10 mouse cellular contexts compared by ENCODE assay signal in the genomic region with DNA sequence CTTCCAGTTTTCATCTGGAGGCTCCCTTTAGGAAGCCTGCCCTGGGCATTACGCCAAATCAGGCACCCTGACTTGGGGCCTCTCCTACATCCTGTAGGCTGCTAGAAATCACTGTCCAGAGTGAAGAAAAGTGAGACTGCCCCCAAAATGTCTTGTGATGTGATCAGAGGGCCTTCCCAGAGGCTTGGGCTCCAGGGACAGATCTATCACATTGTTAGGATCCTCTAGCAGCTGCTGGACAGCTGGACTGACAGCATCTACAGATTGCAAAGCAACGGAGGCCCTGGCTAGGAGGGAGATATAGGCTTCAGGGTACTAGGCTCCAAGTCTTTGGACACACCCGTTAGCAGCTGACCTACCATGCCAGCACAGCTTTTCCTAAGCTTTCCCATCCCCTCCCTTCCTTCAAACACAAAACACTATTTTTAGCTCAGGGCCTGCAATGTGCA. TPM values are rescaled to one million over a fixed set of nuclear protein-coding genes. Genes with fewer than 3 reads are reported as not detected.
DNase-seq lines count a peak whose midpoint lies in the region; ATAC-seq and TF ChIP-seq lines count a peak whose summit lies in the region.
"Had no signal": no experiment of that assay in that cellular context is flagged by ENCODE, and none has a peak within 500 bp of the region (broad histone marks: within the 10 kb centered on the region; RNA-seq: fewer than 3 reads in every experiment).

No protein-coding gene starts in this region.

- H3K4me1 ChIP-seq in liver, embryonic 11.5 days (replicated peaks; ENCODE audit: control insufficient read depth, insufficient read depth, low read length), result no peaks in the 10 kb centered on the region; the same call in 1 of the 2 replicates
- peaks cover 37% of the 10 kb centered on the region for H3K4me1 ChIP-seq in intestine, embryonic 15.5 days (replicated peaks)
- peaks cover 13% of the 10 kb centered on the region for H3K4me1 ChIP-seq in small intestine, adult 2 months (ENCODE audit: control insufficient read depth, insufficient read depth, insufficient read length, low read length)

- H3K27me3 ChIP-seq in liver, embryonic 11.5 days (replicated peaks; ENCODE audit: control insufficient read depth, insufficient read depth, low read length), result no peaks in the 10 kb centered on the region
- H3K27me3 ChIP-seq in intestine, embryonic 15.5 days (replicated peaks), result no peaks in the 10 kb centered on the region
- H3K27me3 ChIP-seq in small intestine, adult 2 months (ENCODE audit: control insufficient read depth, insufficient read depth, low read length), result no peaks in the 10 kb centered on the region

- no peak overlapping the region for H3K4me3 ChIP-seq in liver, embryonic 11.5 days (ENCODE audit: low read depth, low read length)
- H3K4me3 ChIP-seq in intestine, embryonic 15.5 days (replicated peaks), result no peak overlapping the region
- H3K4me3 ChIP-seq in small intestine, adult 2 months (ENCODE audit: low read depth, low read length), result no peak overlapping the region

- no peak for TF ChIP-seq CTCF in small intestine, adult 2 months (IDR thresholded peaks at IDR 0.05; ENCODE audit: extremely low read depth, insufficient read length, insufficient replicate concordance, low read depth, low read length)

- TF ChIP-seq POLR2A in small intestine, adult 2 months (IDR thresholded peaks at IDR 0.05; ENCODE audit: low read depth, low read length), result no peak

- H3K9me3 ChIP-seq in liver, embryonic 11.5 days (ENCODE audit: control insufficient read depth, low read length), result no peaks in the 10 kb centered on the region
- H3K9me3 ChIP-seq in intestine, embryonic 15.5 days, result no peaks in the 10 kb centered on the region

- no peak overlapping the region for H3K4me2 ChIP-seq in liver, embryonic 11.5 days
- H3K4me2 ChIP-seq in intestine, embryonic 15.5 days (replicated peaks), result 0 out of 2 replicates have a peak overlapping the region, but pooled peaks have one; percentile 19

- no peak overlapping the region for H3K27ac ChIP-seq in liver, embryonic 11.5 days (ENCODE audit: low read depth, low read length)
- H3K27ac ChIP-seq in intestine, embryonic 15.5 days, result peak overlapping the region; percentile 77
- H3K27ac ChIP-seq in small intestine, adult 2 months (ENCODE audit: insufficient read depth, low read depth, low read length), result 0 out of 2 replicates have a peak overlapping the region, but pooled peaks have one; percentile 41

- ATAC-seq in liver, embryonic 11.5 days (replicated peaks; ENCODE audit: low FRiP score), result no peak
- peak; percentile 32 for ATAC-seq in intestine, embryonic 15.5 days

- H3K9ac ChIP-seq in liver, embryonic 11.5 days (ENCODE audit: low read depth, low read length), result no peak overlapping the region
- no peak overlapping the region for H3K9ac ChIP-seq in intestine, embryonic 15.5 days

- WGBS in liver, embryonic 11.5 days, result 76% methylated on average over 3 of the region's 3 CpGs
- WGBS in intestine, embryonic 15.5 days, result 46% methylated on average over 3 of the region's 3 CpGs
- 68% methylated on average over 3 of the region's 3 CpGs for WGBS in small intestine, adult 2 months

- peak; percentile 16 for DNase-seq in adrenal gland, adult 2 months
- DNase-seq in adrenal gland, postnatal 10 days, result no peak
- peak; percentile 37 for DNase-seq in liver
- no peak for DNase-seq in liver, embryonic 11.5 days (ENCODE audit: low spot score)
- DNase-seq in frontal cortex, postnatal 14 days (ENCODE audit: low spot score in 2 of 2), result no peak
- DNase-seq in thymus, postnatal 14 days, result no peak
- DNase-seq: cerebellum, adult 18-20 months; retina, postnatal 1 day had no signal

- H3K36me3 ChIP-seq in liver, embryonic 11.5 days (ENCODE audit: control insufficient read depth, insufficient read depth, low read length), result peaks cover 51% of the 10 kb centered on the region
- peaks cover 48% of the 10 kb centered on the region for H3K36me3 ChIP-seq in intestine, embryonic 15.5 days
- peaks cover 83% of the 10 kb centered on the region for H3K36me3 ChIP-seq in small intestine, adult 2 months (ENCODE audit: control insufficient read depth, insufficient read depth, low read length)

RNA-seq across cellular contexts. Expression of gene Wdr1, which starts 13.5 kb away (rescaled TPM):
- 100 to 1,000 TPM; 149 to 155 TPM for total RNA-seq in adrenal gland, adult 2 months (2021)
- 62.9 and 65.8 TPM in 2 replicates for polyA plus RNA-seq in adrenal gland, adult 2 months (2012; rRNA removed)
- 100 to 1,000 TPM; 118 to 136 TPM for total RNA-seq in adrenal gland, postnatal 10 days (2021)
- polyA plus RNA-seq in liver, embryonic 11.5 days (2014; fragmentation: Nextera tagmentation; extraction: Ambion mirVana), result 178 and 184 TPM in 2 replicates
- polyA plus RNA-seq in intestine, embryonic 15.5 days (2015; fragmentation: Nextera tagmentation; extraction: Ambion mirVana), result 240 and 243 TPM in 2 replicates
- 99.3 and 223 TPM in 2 replicates for polyA plus RNA-seq in small intestine, adult 2 months (2012; rRNA removed)

RNA-seq across cellular contexts. Expression of gene Slc2a9, which starts 46.5 kb away (rescaled TPM):
- total RNA-seq in adrenal gland, adult 2 months (2021), result 1 to 10 TPM; 1.3 to 2.1 TPM
- polyA plus RNA-seq in adrenal gland, adult 2 months (2012; rRNA removed), result 2.3 and 2.8 TPM in 2 replicates
- total RNA-seq in adrenal gland, postnatal 10 days (2021), result 10 to 100 TPM; 10.6 to 11.1 TPM
- 0.60 and 1.8 TPM in 2 replicates for polyA plus RNA-seq in liver, embryonic 11.5 days (2014; fragmentation: Nextera tagmentation; extraction: Ambion mirVana)
- 1.6 and 1.8 TPM in 2 replicates for polyA plus RNA-seq in intestine, embryonic 15.5 days (2015; fragmentation: Nextera tagmentation; extraction: Ambion mirVana)
- polyA plus RNA-seq in small intestine, adult 2 months (2012; rRNA removed), result 5.4 and 17.3 TPM in 2 replicates

Comparison
In these comparisons a context has a peak if more than half of its experiments do, and no peak if none do; other contexts are left out.
1. DNase-seq: peak in adrenal gland, adult 2 months (single experiment) and liver (single experiment); none in adrenal gland, postnatal 10 days (single experiment), liver, embryonic 11.5 days (single experiment), frontal cortex, postnatal 14 days (0 of 2) and thymus, postnatal 14 days (single experiment).